Mouse (Mus musculus) mouse embryonic stem cell (cell line): ENCODE measurements at regions not wholly inside any gene's neighbourhood (a gene's known extent, or its start where the extent isn't known, plus 50 kb on each side); places are given as distances from the start of the nearest gene placed in this dataset.

Experiments used
- in situ Hi-C, 2 experiments: fragments of 300-500 bp; cut with MboI; formaldehyde crosslinking; loops; 1 replicate in 1 of 2; 3 replicates in 1 of 2; pipeline ENCODE4 v1.14.3; 2019 to 2020; ENCODE audit warnings: low sequenced_read_pairs in 2 of 2, low pct_unique_long_range_greater_than_20kb in 1 of 2, mixed read lengths in 1 of 2; ENCODE audit not compliant: unreplicated experiment in 1 of 2

DNA sequence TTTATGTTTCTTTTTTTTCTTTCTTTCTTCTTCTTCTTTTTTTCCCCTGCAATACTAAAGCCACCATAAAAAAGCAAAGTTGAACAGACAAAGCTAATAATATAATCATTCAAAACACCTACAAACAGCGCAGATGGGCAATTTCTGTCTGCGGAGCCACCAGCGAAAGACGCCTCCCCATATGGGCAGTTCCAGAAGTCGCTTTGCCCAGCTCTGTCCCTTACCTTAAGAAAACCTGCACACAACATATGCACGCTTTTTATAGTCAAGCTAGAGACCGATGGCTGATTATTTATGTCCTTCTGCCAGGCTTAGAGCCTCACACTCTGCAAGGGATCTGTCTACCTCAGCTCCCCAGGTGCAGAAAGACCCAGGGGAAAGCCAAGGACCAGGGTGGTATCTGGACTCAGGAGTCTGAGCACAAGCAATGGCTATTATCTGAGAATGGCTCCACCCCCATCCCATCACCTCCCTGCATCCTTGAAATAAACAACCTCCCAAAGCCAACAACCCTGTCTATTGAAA is 326.6 kb downstream of the Tshz3 start:
- in situ Hi-C loops, result loop anchor here in 1 of 2 experiments (25.0 kb wide), 2 partner anchors 112 to 412 kb away; no protein-coding TSS in a partner anchor

- in situ Hi-C loops, result no loop called here
These were observed 366.9 kb downstream of the Tshz3 start for GRCm38 (mm10) chr7:37064582-37065458.

- in situ Hi-C loops, result loop anchor here in 1 of 2 experiments (25.0 kb wide), 1 partner anchor 185 kb away; no protein-coding TSS in a partner anchor
These were observed 379.8 kb downstream of the Tshz3 start for GRCm38 (mm10) chr7:37077698-37078097.

GRCm38 (mm10) chr7:37078140-37078539 is 380.2 kb downstream of the Tshz3 start:
- in situ Hi-C loops, result loop anchor here in 1 of 2 experiments (25.0 kb wide), 1 partner anchor 184 kb away; no protein-coding TSS in a partner anchor

GRCm38 (mm10) chr7:37089726-37090125 is 391.8 kb downstream of the Tshz3 start:
- in situ Hi-C loops, result loop anchor here in 1 of 2 experiments (25.0 kb wide), 1 partner anchor 173 kb away; no protein-coding TSS in a partner anchor

DNA sequence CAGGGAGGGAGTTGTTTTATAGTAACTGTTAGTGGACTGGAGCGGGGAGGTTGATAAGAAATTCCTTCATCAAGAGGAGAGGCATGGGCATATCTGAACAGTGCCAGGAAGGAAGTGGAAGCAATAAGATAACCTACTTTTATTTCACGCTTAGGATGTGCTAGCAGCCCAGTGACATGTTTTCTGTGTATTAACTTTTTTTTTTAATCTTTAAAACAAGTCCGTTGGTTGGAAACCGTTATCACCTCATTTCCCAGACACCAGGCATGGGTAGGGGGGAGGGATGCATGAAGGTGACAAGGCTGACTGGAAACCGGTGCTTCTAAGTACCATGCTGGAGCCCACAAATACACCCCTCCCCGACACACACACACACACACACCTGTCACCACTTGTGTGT is 394.7 kb downstream of the Tshz3 start:
- in situ Hi-C loops, result loop anchor here in 1 of 2 experiments (25.0 kb wide), 1 partner anchor 170 kb away; no protein-coding TSS in a partner anchor

GRCm38 (mm10) chr7:37093721-37094120 is 395.8 kb downstream of the Tshz3 start:
- in situ Hi-C loops, result loop anchor here in 1 of 2 experiments (25.0 kb wide), 1 partner anchor 169 kb away; no protein-coding TSS in a partner anchor

DNA sequence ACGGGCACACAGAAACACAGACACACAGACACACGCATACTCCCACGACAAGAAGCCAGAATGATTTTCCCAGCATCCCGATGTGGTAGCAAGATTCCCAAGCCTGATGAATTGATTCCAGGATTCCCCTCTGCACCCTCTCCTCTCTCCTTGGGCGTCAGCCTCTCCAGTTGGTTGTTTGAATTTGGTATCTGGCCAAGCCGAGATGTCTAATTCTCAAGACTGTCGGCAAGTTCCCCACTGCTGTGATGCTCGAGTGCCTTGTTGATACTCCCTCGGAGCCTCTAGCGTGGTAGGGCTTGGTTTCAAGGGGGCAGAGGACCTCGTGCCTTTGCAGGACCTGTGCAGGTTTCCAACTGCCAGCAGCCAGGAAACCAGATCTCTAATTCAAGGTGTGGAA is 397.9 kb downstream of the Tshz3 start:
- in situ Hi-C loops, result loop anchor here in 1 of 2 experiments (25.0 kb wide), 1 partner anchor 166 kb away; no protein-coding TSS in a partner anchor

- in situ Hi-C loops, result loop anchor here in 1 of 2 experiments (25.0 kb wide), 1 partner anchor 166 kb away; no protein-coding TSS in a partner anchor
These were observed 398.4 kb downstream of the Tshz3 start for GRCm38 (mm10) chr7:37096291-37096690.

GRCm38 (mm10) chr7:37098950-37099349 is 401.0 kb downstream of the Tshz3 start:
- in situ Hi-C loops, result loop anchor here in 1 of 2 experiments (25.0 kb wide), 1 partner anchor 163 kb away; no protein-coding TSS in a partner anchor

DNA sequence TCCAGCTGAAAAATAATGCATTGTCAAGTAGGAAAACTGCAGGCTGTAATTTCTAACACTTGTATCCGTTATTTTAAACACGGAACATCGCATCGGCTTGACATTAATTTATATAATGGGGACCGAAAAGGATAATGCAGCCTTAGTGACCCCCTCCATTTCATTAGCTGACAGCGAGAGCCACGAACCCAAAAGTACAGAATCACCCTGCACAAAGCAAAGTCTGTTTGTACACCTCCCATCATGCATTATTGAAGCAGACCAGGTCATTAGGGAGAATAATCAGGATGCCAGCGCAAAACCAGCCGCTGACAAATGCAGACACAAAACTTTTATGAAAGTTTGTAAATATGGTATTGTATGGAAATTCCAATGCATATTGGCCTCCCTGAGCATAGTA is 406.8 kb downstream of the Tshz3 start:
- in situ Hi-C loops, result no loop called here

GRCm38 (mm10) chr7:37111071-37111470 is 413.2 kb downstream of the Tshz3 start:
- in situ Hi-C loops, result no loop called here

DNA sequence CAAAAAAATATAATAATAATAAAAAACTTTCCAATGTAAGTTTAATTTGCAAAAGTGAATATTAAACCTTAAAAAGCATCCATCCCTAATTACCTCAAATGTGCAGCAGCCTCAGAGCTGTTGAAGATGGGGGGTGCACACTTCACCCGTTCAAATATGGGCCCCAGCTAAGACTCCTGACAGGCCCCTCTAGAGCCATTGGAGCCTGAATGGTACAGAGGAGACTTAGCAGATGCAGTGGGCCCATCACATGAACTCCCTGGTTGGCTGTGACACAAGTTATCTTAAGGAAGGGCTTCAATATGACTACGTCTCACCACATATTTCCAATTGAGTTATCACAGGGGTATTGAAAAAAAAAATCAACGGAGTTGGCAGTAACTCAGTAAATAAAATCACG is 422.9 kb downstream of the Tshz3 start:
- in situ Hi-C loops, result no loop called here

DNA sequence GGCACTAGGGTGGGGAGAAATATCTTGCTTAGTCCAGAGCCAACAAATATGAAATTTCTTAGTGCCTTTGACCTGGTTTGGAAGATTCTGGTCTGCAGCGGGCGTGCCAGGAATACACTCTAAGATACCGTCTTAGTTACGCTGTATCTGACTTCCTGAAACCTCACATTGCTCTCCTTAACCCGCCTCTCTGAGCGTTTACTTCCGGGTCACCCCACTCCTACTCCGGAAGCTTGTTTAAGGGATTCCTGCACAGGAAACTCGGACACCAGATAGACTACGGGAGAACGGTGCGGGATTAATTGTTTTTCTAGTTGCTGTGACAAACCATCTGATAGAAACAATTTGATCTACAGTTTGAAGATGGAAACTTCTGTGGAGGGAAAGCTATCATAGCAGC is 442.3 kb downstream of the Tshz3 start:
- in situ Hi-C loops, result no loop called here

DNA sequence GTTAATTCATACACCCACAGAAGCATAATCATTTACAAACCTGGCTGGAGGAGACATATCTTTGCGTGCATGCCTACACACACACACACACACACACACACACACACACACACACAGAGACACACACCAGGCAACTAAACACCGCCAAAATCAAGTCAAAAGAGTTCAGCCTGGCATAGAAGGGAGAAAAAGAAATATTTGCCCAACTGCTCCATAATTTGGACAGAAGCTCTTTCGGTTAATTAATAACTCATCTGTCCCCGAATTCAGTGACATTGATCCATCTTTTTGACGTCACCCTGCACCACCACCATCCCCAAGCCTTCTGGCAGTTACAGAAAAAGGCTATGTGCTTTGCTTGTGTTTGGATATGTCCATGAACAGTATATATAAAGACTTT is 444.9 kb downstream of the Tshz3 start:
- in situ Hi-C loops, result no loop called here

- in situ Hi-C loops, result no loop called here
These were observed 446.4 kb downstream of the Tshz3 start for GRCm38 (mm10) chr7:37144303-37144702.

- in situ Hi-C loops, result no loop called here
These were observed 451.8 kb downstream of the Tshz3 start for GRCm38 (mm10) chr7:37149711-37150110.

- in situ Hi-C loops, result no loop called here
These were observed 461.9 kb downstream of the Tshz3 start for GRCm38 (mm10) chr7:37159801-37160200.

- in situ Hi-C loops, result no loop called here
These were observed 471.0 kb downstream of the Tshz3 start for GRCm38 (mm10) chr7:37168883-37169282.
